Mouse (Mus musculus) adrenal gland (tissue): ENCODE results near the gene Ggct.
"Not testable (repeated sequence)": the region's sequence is repeated elsewhere in the genome, so short reads cannot be mapped to it uniquely, and the experiment has no call there.

Source experiments
- intact Hi-C: fragments of 180-260 bp; cut with DNase I; formaldehyde crosslinking; loops from one replicate; pipeline ENCODE4 v1.15.1; 2025

Gene Ggct

GRCm38 (mm10) chr6:54955949-54956348 is 36.8 kb downstream of the Ggct start:
- intact Hi-C loops = no loop called here

GRCm38 (mm10) chr6:54954659-54955414 is 37.9 kb downstream of the Ggct start:
- intact Hi-C loops = no loop called here

GRCm38 (mm10) chr6:54953399-54953798 is 39.4 kb downstream of the Ggct start:
- intact Hi-C loops = not testable (repeated sequence)

- intact Hi-C loops = no loop called here
Observed at GRCm38 (mm10) chr6:54952542-54952941, 40.2 kb downstream of the Ggct start.

GRCm38 (mm10) chr6:54948682-54949081 is 44.1 kb downstream of the Ggct start:
- intact Hi-C loops = no loop called here

- intact Hi-C loops = no loop called here
Observed at GRCm38 (mm10) chr6:54946241-54946953, 46.4 kb downstream of the Ggct start.

- intact Hi-C loops = no loop called here
Observed at GRCm38 (mm10) chr6:54944551-54944950, 48.2 kb downstream of the Ggct start.

GRCm38 (mm10) chr6:54943753-54944152 is 49.0 kb downstream of the Ggct start:
- intact Hi-C loops = no loop called here

- intact Hi-C loops = no loop called here
Observed at GRCm38 (mm10) chr6:54943292-54943691, 49.5 kb downstream of the Ggct start.

- intact Hi-C loops = no loop called here
Observed at GRCm38 (mm10) chr6:54941149-54941548, 51.6 kb downstream of the Ggct start.

- intact Hi-C loops = no loop called here
Observed at GRCm38 (mm10) chr6:54940126-54940525, 52.6 kb downstream of the Ggct start.

GRCm38 (mm10) chr6:54939631-54940030 is 53.1 kb downstream of the Ggct start:
- intact Hi-C loops = no loop called here

- intact Hi-C loops = no loop called here
Observed at GRCm38 (mm10) chr6:54936496-54936895, 56.3 kb downstream of the Ggct start.

- intact Hi-C loops = loop anchor here (5.0 kb wide), 1 partner anchor 37 kb away; the partner anchor contains the start of gene Nod1
Observed at GRCm38 (mm10) chr6:54934930-54935329, 57.8 kb downstream of the Ggct start.

- intact Hi-C loops = loop anchor here (5.0 kb wide), 1 partner anchor 38 kb away; the partner anchor contains the start of gene Nod1
Observed at GRCm38 (mm10) chr6:54934313-54934712, 58.4 kb downstream of the Ggct start.

- intact Hi-C loops = loop anchor here (5.0 kb wide), 1 partner anchor 38 kb away; the partner anchor contains the start of gene Nod1
Observed at GRCm38 (mm10) chr6:54933866-54934265, 58.9 kb downstream of the Ggct start.

GRCm38 (mm10) chr6:54933216-54933615 is 59.5 kb downstream of the Ggct start:
- intact Hi-C loops = loop anchor here (5.0 kb wide), 1 partner anchor 39 kb away; the partner anchor contains the start of gene Nod1
